Mouse (Mus musculus) kidney, embryonic 16.5 days (tissue): ENCODE measurements around the gene Macrod1. TPM values are rescaled to one million over a fixed set of nuclear protein-coding genes. Genes with fewer than 3 reads are reported as not detected.

Source experiments
- ATAC-seq: fragments of 200-750 bp; cut with Nextera tagmentation; 2 replicates; pipeline ENCODE4 v1.8.0; 2017; ENCODE audit warnings: moderate TSS enrichment; ENCODE audit not compliant: low FRiP score, low TSS enrichment
- H3K27ac ChIP-seq: fragments of 300-500 bp; sonication (generic); 2 replicates; pipeline ENCODE4 v1.5.1; 2014; ENCODE audit warnings: low read length
- H3K27me3 ChIP-seq: fragments of 300-500 bp; sonication (generic); 2 replicates; pipeline ENCODE4 v1.6.1; 2014; ENCODE audit warnings: low read length, control low read depth, mixed read lengths; ENCODE audit not compliant: insufficient read depth
- H3K36me3 ChIP-seq: fragments of 300-500 bp; sonication (generic); 2 replicates; pipeline ENCODE4 v1.6.1; 2014; ENCODE audit warnings: low read length, control low read depth, mixed read lengths; ENCODE audit not compliant: insufficient read depth
- H3K4me1 ChIP-seq: fragments of 300-500 bp; sonication (generic); 2 replicates; pipeline ENCODE4 v1.6.1; 2014; ENCODE audit warnings: low read length, control low read depth, mixed read lengths; ENCODE audit not compliant: insufficient read depth
- H3K4me2 ChIP-seq: fragments of 300-500 bp; sonication (generic); replicated peaks from 2 replicates; pipeline ENCODE4 v1.6.1; 2014; ENCODE audit warnings: low read depth, low read length
- H3K4me3 ChIP-seq: fragments of 300-500 bp; sonication (generic); 2 replicates; pipeline ENCODE4 v1.5.1; 2014; ENCODE audit warnings: mild to moderate bottlenecking, low read length
- H3K9ac ChIP-seq: fragments of 300-500 bp; sonication (generic); replicated peaks from 2 replicates; pipeline ENCODE4 v1.6.1; 2014; ENCODE audit warnings: low read length
- H3K9me3 ChIP-seq: fragments of 300-500 bp; sonication (generic); 2 replicates; pipeline ENCODE4 v1.6.1; 2016; ENCODE audit warnings: low read length, control low read depth
- WGBS: fragments of 180-500 bp; shearing (Covaris S2); extraction: QIAGEN DNeasy Blood & Tissue Kit; methylation state at CpG from one replicate; pipeline ENCODE4 v1.1.7; 2014; 5-methylcytosine and 5-hydroxymethylcytosine counted together
- polyA plus RNA-seq: library from polyadenylated mRNA; unstranded; fragments of >200 nt; fragmentation: Nextera tagmentation; extraction: Ambion mirVana; gene quantifications from 2 replicates; pipeline ENCODE4 v1.2.1, GENCODE M21; 2015

Macrod1 gene
- polyA plus RNA-seq, 1 experiment from 2014 or later, result 16.4 TPM

GRCm38 (mm10) chr19:7142207-7142915, 85.8 kb downstream of the Macrod1 start:
- peaks cover 29% of the 10 kb centered on the region for H3K27me3 ChIP-seq
- WGBS, result 46% methylated on average over 5 of the region's 5 CpGs

GRCm38 (mm10) chr19:7143854-7144253, 87.2 kb downstream of the Macrod1 start:
- Histone ChIP-seq H3K27me3 (peaks cover 24% of the 10 kb centered on the region), H3K4me1 (peaks cover 54% of the 10 kb centered on the region), H3K4me2 (peak overlapping the region; percentile 62), H3K9me3 (no peaks in the 10 kb centered on the region), H3K27ac (no peak overlapping the region), H3K4me3 (peak overlapping the region; percentile 40), H3K36me3 (no peaks in the 10 kb centered on the region), H3K9ac (peak overlapping the region; percentile 59)
- peak; percentile 55 for ATAC-seq
- WGBS, result under 1% methylated on average over 20 of the region's 20 CpGs

More at GRCm38 (mm10) chr19:7142207-7142915, 85.8 kb downstream of the Macrod1 start:
- Histone ChIP-seq H3K4me3 (no peak overlapping the region), H3K9ac (no peak overlapping the region), H3K27ac (no peak overlapping the region), H3K4me2 (no peak overlapping the region; the same call in 1 of the 2 replicates), H3K4me1 (peaks cover 57% of the 10 kb centered on the region), H3K36me3 (no peaks in the 10 kb centered on the region), H3K9me3 (no peaks in the 10 kb centered on the region)
- 0 out of 2 replicates have a peak, but pooled peaks have one; percentile 2 for ATAC-seq

- H3K4me3 ChIP-seq, result peak overlapping the region; percentile 40; the same call in 1 of the 2 replicates
- no peaks in the 10 kb centered on the region for H3K9me3 ChIP-seq
- WGBS, result 64% methylated on average over 3 of the region's 3 CpGs
- peak overlapping the region; percentile 62 for H3K4me2 ChIP-seq
- H3K27ac ChIP-seq, result no peak overlapping the region
- 0 out of 2 replicates have a peak overlapping the region, but pooled peaks have one; percentile 59 for H3K9ac ChIP-seq
- peaks cover 54% of the 10 kb centered on the region for H3K4me1 ChIP-seq
- H3K36me3 ChIP-seq, result no peaks in the 10 kb centered on the region
- no peak for ATAC-seq
- peaks cover 24% of the 10 kb centered on the region for H3K27me3 ChIP-seq
Observed at GRCm38 (mm10) chr19:7144458-7144857, 87.8 kb downstream of the Macrod1 start.

- no peak overlapping the region for H3K27ac ChIP-seq
- H3K9ac ChIP-seq, result no peak overlapping the region
- no peak for ATAC-seq
- H3K9me3 ChIP-seq, result no peaks in the 10 kb centered on the region
- H3K4me1 ChIP-seq, result peaks cover 51% of the 10 kb centered on the region
- H3K4me3 ChIP-seq, result no peak overlapping the region
- no peak overlapping the region for H3K4me2 ChIP-seq
- WGBS, result 79% methylated on average over 13 of the region's 13 CpGs
- H3K27me3 ChIP-seq, result peaks cover 16% of the 10 kb centered on the region
- no peaks in the 10 kb centered on the region for H3K36me3 ChIP-seq
Observed at GRCm38 (mm10) chr19:7146376-7146775, 89.8 kb downstream of the Macrod1 start.

GRCm38 (mm10) chr19:7148096-7148495, 91.5 kb downstream of the Macrod1 start:
- Histone ChIP-seq H3K36me3 (no peaks in the 10 kb centered on the region), H3K27me3 (peaks cover 15% of the 10 kb centered on the region), H3K9ac (no peak overlapping the region), H3K4me2 (no peak overlapping the region), H3K9me3 (0 out of 2 replicates have a peak, but pooled peaks cover 3% of the 10 kb centered on the region), H3K4me1 (peaks cover 38% of the 10 kb centered on the region), H3K27ac (no peak overlapping the region), H3K4me3 (no peak overlapping the region)
- WGBS, result 51% methylated on average over 4 of the region's 4 CpGs
- no peak for ATAC-seq

- Histone ChIP-seq H3K4me2 (no peak overlapping the region), H3K4me1 (peaks cover 33% of the 10 kb centered on the region), H3K9me3 (0 out of 2 replicates have a peak, but pooled peaks cover 3% of the 10 kb centered on the region), H3K9ac (no peak overlapping the region), H3K27ac (no peak overlapping the region), H3K27me3 (peaks cover 15% of the 10 kb centered on the region), H3K4me3 (no peak overlapping the region), H3K36me3 (no peaks in the 10 kb centered on the region)
- 61% methylated on average over 8 of the region's 8 CpGs for WGBS
- ATAC-seq, result no peak
Observed at GRCm38 (mm10) chr19:7148541-7149085, 92.0 kb downstream of the Macrod1 start.

- ATAC-seq, result no peak
- Histone ChIP-seq H3K27ac (no peak overlapping the region), H3K9me3 (0 out of 2 replicates have a peak, but pooled peaks cover 3% of the 10 kb centered on the region), H3K4me3 (no peak overlapping the region), H3K4me2 (no peak overlapping the region), H3K27me3 (peaks cover 14% of the 10 kb centered on the region), H3K36me3 (no peaks in the 10 kb centered on the region), H3K4me1 (peaks cover 27% of the 10 kb centered on the region), H3K9ac (no peak overlapping the region)
- 68% methylated on average over 7 of the region's 7 CpGs for WGBS
Observed at GRCm38 (mm10) chr19:7149158-7149685, 92.6 kb downstream of the Macrod1 start.

GRCm38 (mm10) chr19:7151300-7151926, 94.8 kb downstream of the Macrod1 start:
- ATAC-seq, result no peak
- H3K27me3 ChIP-seq, result no peaks in the 10 kb centered on the region; the same call in 1 of the 2 replicates

GRCm38 (mm10) chr19:7151927-7152653, 95.5 kb downstream of the Macrod1 start:
- Histone ChIP-seq H3K27me3 (no peaks in the 10 kb centered on the region; the same call in 1 of the 2 replicates), H3K9me3 (0 out of 2 replicates have a peak, but pooled peaks cover 3% of the 10 kb centered on the region), H3K36me3 (no peaks in the 10 kb centered on the region), H3K4me1 (peaks cover 35% of the 10 kb centered on the region), H3K27ac (no peak overlapping the region), H3K4me2 (no peak overlapping the region), H3K9ac (no peak overlapping the region), H3K4me3 (no peak overlapping the region)
- WGBS, result 94% methylated on average over 6 of the region's 6 CpGs
- no peak for ATAC-seq

More at GRCm38 (mm10) chr19:7151300-7151926, 94.8 kb downstream of the Macrod1 start:
- H3K4me3 ChIP-seq, result no peak overlapping the region
- peaks cover 28% of the 10 kb centered on the region for H3K4me1 ChIP-seq
- H3K36me3 ChIP-seq, result no peaks in the 10 kb centered on the region
- no peak overlapping the region for H3K9ac ChIP-seq
- no peak overlapping the region for H3K4me2 ChIP-seq
- no peak overlapping the region for H3K27ac ChIP-seq
- WGBS, result 86% methylated on average over 7 of the region's 7 CpGs
- H3K9me3 ChIP-seq, result 0 out of 2 replicates have a peak, but pooled peaks cover 3% of the 10 kb centered on the region
